Mouse (Mus musculus) hindbrain, embryonic 12.5 days (tissue): ENCODE data around the gene Arglu1. TPM values are rescaled to one million over a fixed set of nuclear protein-coding genes. Genes with fewer than 3 reads are reported as not detected.

ENCODE experiments used
- microRNA-seq: library from miRNA; unstranded; fragments of <30 nt; microRNA quantifications from one replicate; pipeline ENCODE4, GENCODE M21; 2017
- polyA plus RNA-seq: library from polyadenylated mRNA; unstranded; fragments of >200 nt; fragmentation: Nextera tagmentation; extraction: Ambion mirVana; gene quantifications from 2 replicates; pipeline ENCODE4 v1.2.1, GENCODE M21; 2016

Gene Arglu1
- polyA plus RNA-seq, 1 experiment from 2014 or later = 222 TPM

Small RNA genes lying within 50 kb of the gene (microRNA-seq; reads per million reads assigned to microRNA genes)
- 10.8 reads per million, percentile 21 among the genes with 10 or more reads in this experiment for gene Mir7654

Other genes with a start within 250 kb of the Arglu1 start
- gene Efnb2, start 29.3 kb downstream of the Arglu1 start, polyA plus RNA-seq = 61.5 and 64.7 TPM in 2 replicates